Mouse (Mus musculus) liver (tissue): ENCODE results near the gene Col23a1.
"Not testable (repeated sequence)": the region's sequence is repeated elsewhere in the genome, so short reads cannot be mapped to it uniquely, and the experiment has no call there.

Experiments
- DNase-seq: peaks from one replicate; pipeline ENCODE4 v3.0.0-alpha.2; 2020; ENCODE audit warnings: mixed read lengths

The Col23a1 gene

DNA sequence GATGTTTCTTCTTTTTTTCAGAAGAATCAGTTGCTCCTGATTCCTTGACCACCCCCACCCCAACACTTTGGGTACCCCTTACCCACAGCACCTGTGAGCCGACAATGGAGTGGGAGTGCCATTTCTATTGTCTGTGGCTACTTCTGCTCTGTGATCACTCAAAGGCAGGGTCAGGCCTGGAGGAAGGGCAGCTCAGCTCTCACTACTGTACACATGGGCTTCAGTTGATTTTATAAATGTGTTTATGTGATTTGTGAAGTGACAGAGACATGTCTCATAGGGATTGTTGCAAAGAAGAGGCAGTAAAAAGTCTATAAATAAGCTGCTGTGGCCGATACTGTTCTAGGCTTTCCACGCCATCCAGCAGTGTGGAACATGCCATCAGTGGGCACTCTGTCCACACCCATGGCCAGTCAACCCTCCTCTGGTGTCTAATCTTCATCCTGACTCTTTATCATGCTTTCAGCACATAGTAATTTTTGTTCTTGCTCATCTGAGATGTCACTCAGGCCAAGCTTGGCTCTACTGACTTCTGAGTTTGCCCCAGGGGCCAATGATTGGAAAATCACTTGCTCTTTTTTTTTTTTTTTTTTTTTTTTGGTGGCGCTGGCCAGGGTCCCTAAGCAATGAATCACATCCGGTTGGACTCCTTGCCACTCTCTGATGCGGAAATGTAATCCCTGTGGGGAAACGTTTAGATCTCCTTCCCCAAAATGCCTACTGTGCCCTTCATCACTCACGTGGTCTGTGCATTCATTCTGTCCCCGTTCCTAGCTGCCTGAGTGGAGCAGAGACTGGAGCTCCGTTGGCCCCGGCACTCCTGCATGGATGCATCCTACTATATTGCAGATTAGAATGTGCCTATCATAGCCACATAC, 40.4 kb downstream of the Col23a1 start:
- no peak for DNase-seq

DNA sequence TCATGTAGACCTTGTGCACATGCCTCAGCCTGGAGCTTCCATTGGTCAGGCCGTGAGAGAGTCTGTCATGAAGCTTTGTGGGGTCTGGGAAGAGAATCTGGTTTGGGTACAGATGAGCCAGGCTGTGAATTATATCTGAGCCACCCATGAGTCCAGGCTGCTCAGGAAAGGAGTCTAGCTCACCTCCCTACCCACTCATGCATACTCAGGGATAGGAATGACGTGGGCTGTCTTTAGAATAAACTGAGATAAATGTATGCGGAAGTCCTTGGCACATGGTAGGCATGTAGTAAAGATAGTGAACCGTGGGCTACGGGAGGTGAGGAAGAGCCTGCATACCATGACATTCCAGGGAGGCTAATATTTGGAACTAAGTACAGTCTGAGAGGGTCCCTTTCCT, 44.3 kb downstream of the Col23a1 start:
- DNase-seq, result no peak

DNA sequence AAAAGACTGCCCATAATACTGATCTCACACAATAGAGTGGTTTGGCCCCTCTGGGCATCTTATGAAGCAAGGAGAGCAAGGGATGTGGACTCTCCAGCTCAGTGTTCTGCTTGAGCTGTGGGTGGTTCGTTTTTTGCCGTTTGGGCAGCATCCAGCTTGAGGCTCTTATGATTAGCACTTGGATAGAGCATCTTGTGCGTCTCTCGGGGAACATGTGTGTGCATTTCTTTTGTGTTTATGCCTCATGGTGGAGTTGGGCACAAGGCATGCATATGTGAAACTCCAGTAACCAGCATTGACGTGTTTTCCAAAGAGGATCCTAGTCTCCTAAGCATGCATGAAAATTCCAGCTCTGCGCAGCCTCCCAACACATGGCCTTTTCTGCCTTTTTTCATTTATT, 47.9 kb downstream of the Col23a1 start:
- DNase-seq, result no peak

GRCm38 (mm10) chr11:51338416-51338815, 48.7 kb downstream of the Col23a1 start:
- no peak for DNase-seq

GRCm38 (mm10) chr11:51341091-51341490, 51.4 kb downstream of the Col23a1 start:
- no peak for DNase-seq

DNA sequence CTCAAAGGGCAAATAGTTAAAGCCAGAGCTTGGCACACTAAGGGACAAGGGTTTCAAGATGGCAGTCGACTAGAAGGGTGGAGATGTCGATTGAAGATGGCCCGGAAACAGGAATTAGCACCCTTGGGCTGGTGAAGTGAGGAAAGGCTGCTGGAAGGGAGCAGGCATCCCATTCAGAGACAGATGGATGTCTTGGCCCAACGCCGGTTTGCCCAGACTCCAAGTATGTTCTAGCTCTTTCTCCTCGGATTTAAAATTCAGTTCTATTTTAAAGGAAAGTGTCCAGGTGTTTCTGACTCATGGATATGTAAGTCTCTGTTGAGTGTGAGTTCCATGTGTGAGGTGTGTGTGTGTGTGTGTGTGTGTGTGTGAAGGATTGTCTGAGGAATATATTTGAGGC, 53.1 kb downstream of the Col23a1 start:
- no peak for DNase-seq

GRCm38 (mm10) chr11:51343312-51343711, 53.6 kb downstream of the Col23a1 start:
- DNase-seq, result no peak

GRCm38 (mm10) chr11:51343728-51344289, 54.1 kb downstream of the Col23a1 start:
- DNase-seq, result no peak

- DNase-seq, result no peak
These were observed 56.1 kb downstream of the Col23a1 start for GRCm38 (mm10) chr11:51345481-51346465.

- DNase-seq, result no peak
These were observed 58.0 kb downstream of the Col23a1 start for GRCm38 (mm10) chr11:51347756-51348155.

GRCm38 (mm10) chr11:51349665-51350064, 59.9 kb downstream of the Col23a1 start:
- DNase-seq, result peak; percentile 17

- DNase-seq, result no peak
These were observed 61.4 kb downstream of the Col23a1 start for GRCm38 (mm10) chr11:51351151-51351550.

DNA sequence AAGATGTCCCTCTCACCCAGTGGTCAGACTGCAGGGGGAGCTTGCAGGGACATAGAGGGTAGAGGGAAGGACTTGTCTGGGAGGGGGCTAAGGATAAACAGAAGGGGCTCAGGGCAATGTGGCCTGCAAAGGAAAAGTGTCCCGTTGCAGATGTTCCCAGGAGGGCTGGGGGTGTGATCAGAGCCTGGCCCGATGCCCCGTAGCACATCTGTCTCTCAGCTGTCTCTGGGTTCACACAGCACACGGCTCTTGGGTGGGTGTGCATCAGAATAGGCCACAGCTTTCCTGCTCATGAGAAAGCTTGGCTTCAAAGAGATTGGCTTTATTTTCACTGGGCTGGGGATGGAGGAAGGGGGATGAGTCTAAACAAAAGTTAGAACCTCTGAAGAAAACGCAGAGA, 62.1 kb downstream of the Col23a1 start:
- no peak for DNase-seq

DNA sequence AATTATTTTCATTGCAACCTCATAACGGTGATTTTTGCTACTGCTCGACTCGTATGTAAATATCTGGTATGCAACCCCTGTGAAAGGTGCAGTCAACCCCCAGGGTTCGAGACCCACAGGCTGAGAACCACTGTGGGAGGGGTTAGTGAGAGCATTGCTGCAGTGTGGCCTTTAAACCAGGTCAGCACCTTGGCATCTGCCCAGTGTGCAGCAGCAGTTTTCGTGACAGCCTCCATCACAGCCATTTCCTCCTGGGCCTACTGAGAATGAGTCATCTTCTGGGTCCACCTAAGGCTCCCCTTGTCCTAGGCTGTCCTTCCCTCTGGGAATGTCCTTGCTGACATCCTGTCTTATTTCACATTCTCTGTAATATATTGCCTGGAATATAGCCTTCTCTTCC, 64.0 kb downstream of the Col23a1 start:
- no peak for DNase-seq

DNA sequence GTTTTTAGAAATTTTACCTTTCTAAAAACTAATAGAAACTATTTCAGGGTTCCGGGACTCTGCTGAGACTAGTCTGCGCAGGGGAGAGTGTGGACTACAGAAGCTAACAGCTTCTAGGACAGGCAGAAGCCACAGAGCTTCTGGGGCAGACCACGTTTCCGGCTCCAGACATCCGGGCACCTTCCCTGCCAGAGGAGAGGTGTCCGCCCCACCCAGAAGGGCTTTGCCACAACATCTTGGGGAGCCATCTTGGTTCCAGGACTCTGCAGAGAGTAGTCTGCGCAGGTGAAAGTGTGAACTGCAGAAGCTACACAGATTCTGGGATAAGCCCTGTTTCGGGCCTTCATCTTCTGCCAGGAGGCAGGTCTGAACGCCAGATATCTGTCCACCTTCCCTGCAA, 69.3 kb downstream of the Col23a1 start:
- not testable (repeated sequence) for DNase-seq

DNA sequence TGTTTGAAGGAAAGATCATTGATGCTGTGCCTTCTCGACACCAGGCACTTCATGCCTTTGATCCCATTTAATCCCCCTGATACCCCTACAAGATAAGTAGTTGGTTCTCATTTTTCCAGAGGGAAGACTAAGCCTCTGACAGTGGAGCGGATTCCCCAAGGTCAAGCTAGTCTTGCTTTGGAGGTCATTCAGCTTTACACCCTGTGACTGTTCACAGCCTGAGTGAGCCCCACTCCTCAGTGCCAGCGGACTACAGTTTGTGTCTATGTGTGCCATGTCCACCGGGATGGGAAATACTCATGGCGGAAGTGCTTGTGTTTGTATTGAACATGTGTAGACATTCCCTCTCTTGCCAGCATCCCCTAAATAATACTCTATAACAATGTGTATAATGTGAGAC, 74.6 kb downstream of the Col23a1 start:
- DNase-seq, result no peak

DNA sequence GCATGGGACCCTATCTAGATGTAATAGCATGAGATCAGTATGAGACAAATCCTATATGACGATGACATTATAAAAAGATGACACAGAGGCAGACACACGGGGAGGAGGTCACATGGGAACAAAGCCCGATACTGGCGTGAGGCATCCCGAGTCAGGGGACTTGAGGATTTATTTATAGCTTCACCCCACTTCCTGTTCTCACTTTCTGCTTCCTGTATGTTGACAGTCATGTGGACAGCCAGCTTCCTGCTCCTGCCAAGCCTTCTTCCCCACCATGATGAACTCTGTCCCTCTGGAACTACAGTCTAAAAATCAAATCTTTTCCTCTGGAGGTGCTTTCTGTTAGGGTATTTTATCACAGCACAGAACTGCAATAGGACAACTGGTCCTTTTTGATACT, 77.6 kb downstream of the Col23a1 start:
- DNase-seq, result no peak

GRCm38 (mm10) chr11:51370273-51370672, 80.6 kb downstream of the Col23a1 start:
- no peak for DNase-seq

- no peak for DNase-seq
These were observed 81.6 kb downstream of the Col23a1 start for GRCm38 (mm10) chr11:51371321-51371720.

DNA sequence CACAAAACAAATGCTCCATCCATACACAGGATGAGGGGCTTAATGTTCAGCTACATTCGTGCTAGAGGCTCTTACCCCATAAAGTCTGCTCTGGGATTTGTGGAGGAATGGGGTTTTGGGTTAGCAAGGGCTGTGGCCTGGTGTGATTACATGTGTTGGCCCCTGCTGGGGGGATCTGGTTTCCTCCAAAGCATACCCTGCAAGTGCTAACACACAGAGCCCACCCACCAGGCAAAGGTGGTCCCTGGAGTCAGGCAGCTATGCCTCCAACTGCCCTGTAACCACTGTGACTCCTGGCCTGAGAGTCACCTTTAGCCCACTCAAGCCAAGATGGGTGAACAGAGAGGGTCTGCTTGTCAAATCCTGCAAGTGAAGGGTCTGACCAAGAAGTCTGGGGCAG, 82.2 kb downstream of the Col23a1 start:
- no peak for DNase-seq

DNA sequence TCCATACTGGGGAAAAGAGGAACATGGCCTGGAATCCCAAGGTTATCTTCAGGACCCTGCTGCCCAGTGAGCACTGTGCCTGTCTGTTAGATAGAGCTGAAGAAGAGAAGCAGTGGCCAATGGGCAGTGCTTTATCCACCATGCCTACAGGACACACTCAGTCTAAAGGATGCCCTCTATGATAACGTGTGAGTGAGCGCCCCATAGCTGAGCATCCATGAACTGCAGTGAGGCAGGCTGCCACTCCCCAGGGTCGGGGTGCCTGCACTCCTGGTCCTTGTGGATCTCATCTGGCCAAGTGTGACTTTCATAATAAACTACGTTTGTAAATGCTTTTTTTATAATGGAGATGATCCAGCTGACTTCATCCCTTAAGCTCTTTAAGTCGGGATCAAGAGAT, 87.5 kb downstream of the Col23a1 start:
- DNase-seq, result peak; percentile 14

DNA sequence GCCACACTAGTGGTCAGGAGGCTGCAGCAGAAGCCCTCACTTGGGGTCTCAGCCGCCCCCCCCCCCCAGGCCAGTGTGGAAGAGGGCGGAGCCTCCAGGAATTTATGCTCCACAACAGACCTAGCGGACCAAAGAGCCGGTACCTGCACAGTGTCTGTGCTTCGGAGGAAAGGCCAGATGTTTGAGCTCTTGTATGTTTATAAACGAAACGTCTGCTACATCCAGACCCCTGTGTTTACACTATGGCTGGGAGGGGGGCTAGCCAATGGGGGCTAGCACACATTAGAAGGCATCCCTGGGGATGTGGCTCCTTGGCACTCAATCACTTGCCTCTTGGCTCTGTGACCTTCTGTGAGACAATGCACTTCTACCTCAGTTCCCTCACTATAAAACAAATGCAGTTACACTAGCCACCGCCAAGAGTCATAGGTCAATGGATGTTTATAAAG, 99.2 kb downstream of the Col23a1 start:
- DNase-seq, result no peak

GRCm38 (mm10) chr11:51389763-51390162, 100.0 kb downstream of the Col23a1 start:
- no peak for DNase-seq
